Mouse (Mus musculus) embryonic facial prominence, embryonic 15.5 days (tissue): ENCODE results near the gene Nap1l1. TPM values are rescaled to one million over a fixed set of nuclear protein-coding genes. Genes with fewer than 3 reads are reported as not detected.
"Not testable (repeated sequence)": the region's sequence is repeated elsewhere in the genome, so short reads cannot be mapped to it uniquely, and the experiment has no call there.

Experiments
- ATAC-seq: fragments of 200-750 bp; cut with Nextera tagmentation; 2 replicates; pipeline ENCODE4 v1.8.0; 2017; ENCODE audit warnings: low read depth, moderate TSS enrichment; ENCODE audit not compliant: insufficient number of reproducible peaks, low FRiP score, low TSS enrichment
- H3K27ac ChIP-seq: fragments of 300-500 bp; sonication (generic); replicated peaks from 2 replicates; pipeline ENCODE4 v1.5.1; 2015; ENCODE audit warnings: mild to moderate bottlenecking, inconsistent platforms
- H3K27me3 ChIP-seq: fragments of 300-500 bp; sonication (generic); 2 replicates; pipeline ENCODE4 v1.6.1; 2015; ENCODE audit warnings: inconsistent platforms
- H3K36me3 ChIP-seq: fragments of 300-500 bp; sonication (generic); 2 replicates; pipeline ENCODE4 v1.6.1; 2015; ENCODE audit warnings: mild to moderate bottlenecking, inconsistent platforms
- H3K4me1 ChIP-seq: fragments of 300-500 bp; sonication (generic); 2 replicates; pipeline ENCODE4 v1.6.1; 2015; ENCODE audit warnings: inconsistent platforms
- H3K4me2 ChIP-seq: fragments of 300-500 bp; sonication (generic); replicated peaks from 2 replicates; pipeline ENCODE4 v1.6.1; 2015; ENCODE audit warnings: mild to moderate bottlenecking, inconsistent platforms
- H3K4me3 ChIP-seq: fragments of 300-500 bp; sonication (generic); replicated peaks from 2 replicates; pipeline ENCODE4 v1.5.1; 2015; ENCODE audit warnings: mild to moderate bottlenecking, inconsistent platforms
- H3K9ac ChIP-seq: fragments of 300-500 bp; sonication (generic); 2 replicates; pipeline ENCODE4 v1.6.1; 2015; ENCODE audit warnings: inconsistent platforms
- H3K9me3 ChIP-seq: fragments of 300-500 bp; sonication (generic); replicated peaks from 2 replicates; pipeline ENCODE4 v1.6.1; 2016; ENCODE audit warnings: inconsistent platforms
- WGBS: fragments of 180-500 bp; shearing (Covaris S2); methylation state at CpG from one replicate; pipeline ENCODE4 v1.1.7; 2015; 5-methylcytosine and 5-hydroxymethylcytosine counted together
- polyA plus RNA-seq: library from polyadenylated mRNA; unstranded; fragments of >200 nt; fragmentation: Nextera tagmentation; extraction: Ambion mirVana; gene quantifications from 2 replicates; pipeline ENCODE4 v1.2.1, GENCODE M21; 2015

Nap1l1 gene
- 192 and 198 TPM in 2 replicates for polyA plus RNA-seq

DNA sequence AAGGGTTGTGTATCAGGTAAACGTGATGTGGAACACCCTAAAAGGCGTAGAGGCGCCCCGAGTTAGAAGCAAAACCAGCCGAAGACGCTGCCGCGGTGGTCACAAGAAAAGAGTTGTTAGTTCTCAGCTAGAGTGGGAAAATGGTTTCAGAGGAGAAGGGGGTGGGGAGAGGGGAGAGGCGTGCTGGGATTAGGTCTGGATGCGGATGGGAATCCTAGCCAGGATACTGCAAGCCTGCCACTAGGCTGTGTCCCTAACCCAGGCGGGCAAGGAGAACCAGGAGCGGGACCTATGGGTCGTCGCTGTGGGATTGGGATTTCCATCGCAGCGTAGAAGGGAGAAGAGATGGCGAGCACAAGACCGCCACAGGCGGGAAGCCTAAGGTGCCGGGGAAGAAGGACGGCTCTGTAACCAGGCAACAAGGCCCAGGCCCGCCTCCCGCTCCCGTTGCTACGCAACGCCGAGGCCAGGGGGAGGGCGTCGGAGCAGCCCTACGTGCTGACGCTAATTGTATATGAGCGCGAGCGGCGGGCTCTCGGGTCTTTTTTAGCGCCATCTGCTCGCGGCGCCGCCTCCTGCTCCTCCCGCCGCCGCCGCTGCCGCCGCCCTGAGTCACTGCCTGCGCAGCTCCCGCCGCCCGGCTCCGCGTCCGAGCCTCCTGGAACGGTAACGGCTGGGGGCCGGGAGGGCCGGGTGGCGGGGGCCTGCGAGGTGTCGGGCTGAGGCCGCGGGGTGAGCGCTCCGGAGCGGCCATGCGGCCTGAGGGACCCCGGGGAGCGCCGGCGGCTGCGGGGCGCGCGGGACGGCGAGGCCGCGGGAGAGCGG, at the start of gene Nap1l1:
Gene Nap1l1, plus strand, starts transcription at position 538 of the 825 bp plus-strand sequence.
- H3K36me3 ChIP-seq: no peaks in the 10 kb centered on the region
- under 1% methylated on average over 66 of the region's 80 CpGs for WGBS
- peaks cover 25% of the 10 kb centered on the region for H3K4me1 ChIP-seq
- H3K4me2 ChIP-seq: peak within 1 kb of the TSS; percentile 86
- peak; percentile 99 for ATAC-seq
- peak within 1 kb of the TSS; percentile 93 for H3K4me3 ChIP-seq
- no peaks in the 10 kb centered on the region for H3K9me3 ChIP-seq
- H3K27me3 ChIP-seq: no peaks in the 10 kb centered on the region
- peak within 1 kb of the TSS; percentile 98 for H3K9ac ChIP-seq
- peak within 1 kb of the TSS; percentile 93 for H3K27ac ChIP-seq

DNA sequence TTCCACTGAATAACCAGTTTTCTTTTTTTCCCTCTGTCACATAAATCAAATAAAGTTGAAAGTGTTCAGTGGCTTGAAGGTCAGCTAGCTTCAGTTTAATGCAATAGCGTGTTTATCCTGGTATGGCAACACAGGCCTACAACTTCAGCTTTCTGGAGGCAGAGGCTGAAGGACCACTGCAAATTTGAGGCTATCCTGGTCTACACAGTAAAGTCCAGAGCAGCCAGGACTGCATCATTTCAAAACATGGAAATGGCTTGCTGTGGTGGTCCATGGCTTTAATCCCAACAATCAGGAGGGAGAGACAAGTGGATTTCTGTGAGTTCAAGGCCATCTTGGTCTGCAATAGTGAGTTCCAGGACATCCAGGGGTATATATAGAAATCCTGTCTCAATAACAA, 46.5 kb upstream of the Nap1l1 start:
- H3K4me3 ChIP-seq: no peak overlapping the region
- H3K27me3 ChIP-seq: no peaks in the 10 kb centered on the region
- 94% methylated on average over 1 of the region's 1 CpGs for WGBS
- no peaks in the 10 kb centered on the region for H3K9me3 ChIP-seq
- H3K9ac ChIP-seq: no peak overlapping the region
- H3K36me3 ChIP-seq: no peaks in the 10 kb centered on the region
- no peak for ATAC-seq
- H3K4me1 ChIP-seq: 0 out of 2 replicates have a peak, but pooled peaks cover 4% of the 10 kb centered on the region
- H3K27ac ChIP-seq: no peak overlapping the region
- no peak overlapping the region for H3K4me2 ChIP-seq

DNA sequence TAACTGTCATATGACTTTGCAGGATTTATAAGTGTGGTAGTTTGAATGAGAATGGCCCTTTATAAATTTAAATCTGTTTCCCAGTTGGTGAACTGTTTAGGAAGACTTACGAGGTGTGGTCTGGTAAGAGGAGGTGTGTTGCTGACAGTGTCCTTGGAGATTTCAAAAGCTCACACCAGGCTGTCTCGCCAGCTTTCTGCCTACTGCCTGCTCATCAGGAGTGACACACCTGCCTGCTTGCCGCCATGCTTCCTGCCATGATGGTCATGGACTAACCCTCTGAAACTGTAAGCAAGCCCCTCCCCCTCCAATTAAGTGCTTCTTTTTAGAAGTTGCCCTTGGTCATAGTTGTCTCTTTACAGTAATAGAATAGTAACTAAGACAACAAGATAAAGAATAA, 39.5 kb upstream of the Nap1l1 start:
- no peak overlapping the region for H3K27ac ChIP-seq
- no peaks in the 10 kb centered on the region for H3K9me3 ChIP-seq
- 84% methylated on average over 3 of the region's 3 CpGs for WGBS
- no peak overlapping the region for H3K4me3 ChIP-seq
- H3K27me3 ChIP-seq: no peaks in the 10 kb centered on the region
- no peak overlapping the region for H3K9ac ChIP-seq
- no peak overlapping the region for H3K4me2 ChIP-seq
- no peaks in the 10 kb centered on the region for H3K36me3 ChIP-seq
- ATAC-seq: no peak
- H3K4me1 ChIP-seq: no peaks in the 10 kb centered on the region

DNA sequence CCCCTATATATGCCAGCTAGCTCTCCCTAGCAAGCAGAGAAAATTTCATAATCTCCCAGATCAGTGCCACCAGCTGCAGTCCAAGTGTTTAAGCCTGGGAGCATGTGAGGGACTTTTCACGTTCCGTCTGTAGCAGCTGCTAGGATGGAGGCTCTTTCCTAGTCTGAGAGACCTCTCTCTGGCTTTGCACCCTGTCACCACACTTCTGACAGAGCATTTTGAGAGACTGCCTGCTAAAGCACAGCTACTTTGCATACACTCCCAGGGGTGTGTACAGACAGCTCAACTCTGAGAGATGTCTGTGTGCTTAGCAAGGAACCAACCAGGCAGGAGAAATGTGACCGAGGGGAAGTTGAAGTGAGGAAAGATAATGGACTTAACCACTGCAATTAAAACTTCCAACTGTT, 32.0 kb upstream of the Nap1l1 start:
- WGBS: 47% methylated on average over 3 of the region's 3 CpGs
- Histone ChIP-seq H3K36me3 (no peaks in the 10 kb centered on the region), H3K9ac (no peak overlapping the region), H3K4me2 (no peak overlapping the region), H3K27ac (no peak overlapping the region), H3K4me3 (no peak overlapping the region), H3K4me1 (no peaks in the 10 kb centered on the region), H3K9me3 (no peaks in the 10 kb centered on the region), H3K27me3 (no peaks in the 10 kb centered on the region)
- ATAC-seq: peak; percentile 60; the same call in 1 of the 2 replicates

DNA sequence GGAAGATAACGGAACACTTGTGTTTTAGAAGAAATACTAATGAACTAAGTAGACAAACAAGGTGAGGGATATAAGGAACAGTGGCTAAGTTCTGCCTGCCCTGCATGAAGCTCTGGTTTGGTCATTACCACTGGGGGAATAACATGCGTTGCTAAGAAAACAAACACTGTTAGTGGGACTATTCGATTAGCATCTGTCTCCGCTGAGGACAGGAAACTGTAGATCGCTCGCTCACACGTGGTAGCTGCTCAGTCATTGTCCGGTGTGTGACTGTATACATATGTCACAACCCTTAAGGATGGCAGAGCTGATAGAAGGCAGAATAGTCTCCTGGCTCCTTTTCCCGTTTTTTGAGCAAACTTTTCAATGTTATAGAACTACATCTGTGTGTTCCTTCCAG, 28.8 kb upstream of the Nap1l1 start:
- H3K4me2 ChIP-seq: no peak overlapping the region
- 67% methylated on average over 9 of the region's 9 CpGs for WGBS
- ATAC-seq: no peak
- no peak overlapping the region for H3K27ac ChIP-seq
- H3K36me3 ChIP-seq: no peaks in the 10 kb centered on the region
- H3K9me3 ChIP-seq: no peaks in the 10 kb centered on the region
- no peak overlapping the region for H3K9ac ChIP-seq
- no peaks in the 10 kb centered on the region for H3K27me3 ChIP-seq
- no peaks in the 10 kb centered on the region for H3K4me1 ChIP-seq
- no peak overlapping the region for H3K4me3 ChIP-seq

DNA sequence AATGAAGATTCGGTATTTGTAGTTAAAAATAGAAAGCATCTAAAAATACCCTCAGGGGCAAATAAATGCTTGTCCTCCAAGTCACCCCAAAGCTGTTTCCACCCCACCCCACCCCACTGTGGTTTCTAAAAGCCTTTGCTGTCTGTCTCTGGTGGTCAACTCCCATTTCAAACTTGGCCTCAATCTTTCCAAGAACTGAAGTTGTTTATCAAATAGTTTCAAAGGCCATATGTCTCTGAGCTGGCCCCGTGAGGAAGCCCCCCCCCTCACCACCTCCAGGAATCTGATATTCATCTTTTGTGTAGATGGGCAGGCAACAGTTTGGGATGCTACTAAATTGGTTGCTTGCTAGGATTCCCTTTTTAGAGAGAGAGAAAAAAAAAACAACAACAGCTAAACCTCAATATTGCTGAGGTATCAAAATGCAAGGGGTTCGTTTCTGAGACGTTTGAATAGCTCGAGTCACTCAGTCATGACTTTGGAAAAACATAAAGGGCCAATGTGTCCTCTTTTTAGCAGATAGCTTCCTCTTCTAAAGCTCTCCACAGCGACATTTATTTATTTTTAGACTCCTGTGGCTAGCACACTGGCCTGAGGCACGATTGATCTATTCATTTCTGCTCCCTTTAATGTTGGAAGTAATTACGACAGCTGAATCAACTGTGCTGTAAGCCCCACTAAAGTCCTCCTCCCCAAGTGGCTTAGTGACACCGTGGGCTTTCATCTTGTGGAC, 26.9 kb upstream of the Nap1l1 start:
- H3K27ac ChIP-seq: no peak overlapping the region
- no peaks in the 10 kb centered on the region for H3K4me1 ChIP-seq
- no peaks in the 10 kb centered on the region for H3K27me3 ChIP-seq
- no peak for ATAC-seq
- H3K36me3 ChIP-seq: no peaks in the 10 kb centered on the region
- 32% methylated on average over 9 of the region's 9 CpGs for WGBS
- no peak overlapping the region for H3K4me3 ChIP-seq
- H3K9ac ChIP-seq: no peak overlapping the region
- no peak overlapping the region for H3K4me2 ChIP-seq
- H3K9me3 ChIP-seq: no peaks in the 10 kb centered on the region

DNA sequence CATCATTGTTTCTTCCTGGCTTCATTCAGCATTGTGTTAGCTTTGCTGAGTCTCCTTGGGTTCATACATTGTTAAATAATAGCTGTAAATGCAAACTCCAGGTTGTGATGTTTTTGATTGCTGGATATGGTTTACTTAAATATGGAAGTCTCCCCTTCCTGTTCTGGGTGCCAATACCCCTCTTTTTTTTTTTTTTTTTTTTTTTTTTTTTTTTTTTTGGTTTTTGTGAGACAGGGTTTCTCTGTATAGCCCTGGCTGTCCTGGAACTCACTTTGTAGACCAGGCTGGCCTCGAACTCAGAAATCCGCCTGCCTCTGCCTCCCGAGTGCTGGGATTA, 26.4 kb upstream of the Nap1l1 start:
- H3K36me3 ChIP-seq, H3K27ac ChIP-seq, ATAC-seq, H3K4me2 ChIP-seq, H3K9me3 ChIP-seq, H3K27me3 ChIP-seq, H3K9ac ChIP-seq, H3K4me1 ChIP-seq, H3K4me3 ChIP-seq: not testable (repeated sequence)
- 98% methylated on average over 3 of the region's 3 CpGs for WGBS

DNA sequence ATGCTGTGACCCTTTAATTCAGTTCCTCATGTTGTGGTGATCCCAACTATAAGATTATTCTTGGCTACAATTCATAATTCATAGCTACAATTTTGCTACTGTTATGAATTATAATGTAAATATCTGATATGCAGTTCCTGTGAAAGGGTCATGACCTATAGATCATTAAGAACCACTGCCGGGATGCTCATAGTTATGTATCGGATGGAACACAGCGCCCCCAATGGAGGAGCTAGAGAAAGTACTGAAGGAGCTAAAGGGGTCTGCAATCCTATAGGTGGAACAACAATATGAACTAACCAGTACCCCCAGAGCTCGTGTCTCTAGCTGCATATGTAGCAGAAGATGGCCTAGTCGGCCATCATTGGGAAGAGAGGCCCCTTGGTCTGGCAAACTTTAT, 23.4 kb upstream of the Nap1l1 start:
- not testable (repeated sequence) for H3K9ac ChIP-seq, H3K27ac ChIP-seq, H3K9me3 ChIP-seq, H3K4me3 ChIP-seq, H3K27me3 ChIP-seq, ATAC-seq, H3K4me2 ChIP-seq, H3K4me1 ChIP-seq, H3K36me3 ChIP-seq
- 67% methylated on average over 5 of the region's 5 CpGs for WGBS

DNA sequence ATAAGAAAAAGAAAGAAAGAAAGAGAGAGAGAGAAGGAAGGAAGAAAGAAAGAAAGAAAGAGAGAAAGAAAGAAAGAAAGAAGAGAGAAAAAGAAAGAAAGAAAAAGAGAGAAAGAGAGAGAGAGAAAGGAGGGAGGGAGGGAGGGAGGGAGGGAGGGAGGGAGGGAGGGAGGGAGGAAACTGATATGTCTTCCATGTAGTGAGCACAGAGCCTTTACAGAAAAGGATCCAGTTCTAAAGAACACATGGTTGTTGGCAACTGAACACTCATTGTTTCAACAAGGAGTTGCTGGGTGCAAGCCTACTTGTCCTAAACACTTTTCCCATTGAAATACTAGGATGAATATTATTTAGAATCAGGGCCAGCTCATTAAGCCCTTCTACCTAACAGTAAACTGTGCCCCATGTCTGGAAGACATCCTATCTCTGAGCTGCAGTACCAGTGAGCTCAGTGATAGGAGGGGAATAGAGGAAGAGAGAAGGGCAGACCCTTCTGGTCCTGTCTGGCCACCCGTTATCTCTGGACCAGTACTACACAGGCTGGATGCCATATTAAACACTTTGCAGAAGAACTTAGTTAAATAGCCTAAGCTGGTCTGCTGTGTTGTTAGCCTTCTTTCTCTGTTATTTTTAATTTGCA, 21.2 kb upstream of the Nap1l1 start:
- H3K36me3 ChIP-seq: no peaks in the 10 kb centered on the region
- H3K4me2 ChIP-seq: no peak overlapping the region
- ATAC-seq: no peak
- H3K9ac ChIP-seq: no peak overlapping the region
- H3K27ac ChIP-seq: no peak overlapping the region
- no peaks in the 10 kb centered on the region for H3K27me3 ChIP-seq
- H3K4me1 ChIP-seq: no peaks in the 10 kb centered on the region
- H3K4me3 ChIP-seq: no peak overlapping the region
- H3K9me3 ChIP-seq: no peaks in the 10 kb centered on the region
- 80% methylated on average over 1 of the region's 1 CpGs for WGBS

DNA sequence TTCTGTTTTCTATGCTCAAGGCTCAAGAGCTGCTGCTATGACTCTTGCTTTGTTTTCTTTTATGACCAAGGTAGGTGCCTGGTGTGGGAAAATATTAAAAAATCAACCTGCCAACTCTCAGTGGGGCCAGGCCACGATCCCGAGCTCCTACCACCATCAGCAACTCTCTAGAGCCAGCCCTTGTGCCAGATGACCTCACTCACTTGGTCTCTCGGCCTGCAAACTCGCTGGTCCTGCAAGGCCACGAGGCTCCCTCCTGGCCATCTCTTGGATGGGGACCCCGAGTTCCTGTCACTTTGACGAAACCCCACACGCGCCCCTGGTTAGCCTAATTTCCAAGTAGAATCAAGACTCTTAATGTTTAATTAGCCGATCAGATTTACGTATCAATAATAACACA, 20.6 kb upstream of the Nap1l1 start:
- H3K36me3 ChIP-seq: no peaks in the 10 kb centered on the region
- no peak overlapping the region for H3K4me2 ChIP-seq
- WGBS: 88% methylated on average over 11 of the region's 11 CpGs
- ATAC-seq: no peak
- H3K9ac ChIP-seq: no peak overlapping the region
- H3K4me1 ChIP-seq: no peaks in the 10 kb centered on the region
- H3K27ac ChIP-seq: no peak overlapping the region
- H3K4me3 ChIP-seq: no peak overlapping the region
- H3K9me3 ChIP-seq: no peaks in the 10 kb centered on the region
- H3K27me3 ChIP-seq: no peaks in the 10 kb centered on the region

DNA sequence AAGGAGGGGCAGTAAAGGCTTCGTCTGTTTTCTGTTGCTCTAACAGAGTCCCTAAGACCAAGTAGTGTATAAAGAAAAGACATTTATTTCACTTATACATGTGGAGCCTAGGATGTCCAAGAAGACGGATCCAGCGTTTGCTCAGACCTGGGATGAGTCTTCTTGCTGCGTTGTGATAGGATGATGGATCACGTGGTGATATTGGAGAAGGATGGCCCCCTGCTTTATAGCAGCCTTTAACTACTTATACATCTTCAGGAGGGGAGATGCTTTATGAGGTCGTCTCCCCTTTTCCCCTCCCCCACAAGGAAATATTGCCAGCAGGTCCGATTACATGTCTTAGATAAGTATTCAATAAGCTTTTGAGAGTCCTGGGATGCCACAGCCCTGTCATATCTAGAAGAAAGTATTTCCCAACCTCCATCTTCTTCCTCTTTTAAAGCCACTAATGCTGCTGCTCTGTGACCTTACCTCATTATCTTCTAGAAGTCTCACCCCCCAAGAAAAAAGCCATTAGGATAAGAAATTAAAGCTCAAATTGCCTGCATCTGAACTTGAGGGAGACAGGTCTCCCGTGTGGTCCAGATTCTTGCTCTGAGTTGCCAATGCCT, 18.2 kb upstream of the Nap1l1 start:
- WGBS: 78% methylated on average over 8 of the region's 8 CpGs
- no peak overlapping the region for H3K27ac ChIP-seq
- no peaks in the 10 kb centered on the region for H3K9me3 ChIP-seq
- no peak overlapping the region for H3K9ac ChIP-seq
- no peak overlapping the region for H3K4me2 ChIP-seq
- H3K27me3 ChIP-seq: no peaks in the 10 kb centered on the region
- ATAC-seq: no peak
- H3K36me3 ChIP-seq: no peaks in the 10 kb centered on the region
- H3K4me1 ChIP-seq: no peaks in the 10 kb centered on the region
- no peak overlapping the region for H3K4me3 ChIP-seq
